Mouse (Mus musculus) telencephalon, adult 2 months (tissue): Measurements from ENCODE around the gene Gm7075.
"Not testable (repeated sequence)": the region's sequence is repeated elsewhere in the genome, so short reads cannot be mapped to it uniquely, and the experiment has no call there.

Experiments used
- DNase-seq: peaks from one replicate; pipeline ENCODE4 v3.0.0-alpha.2; 2011; ENCODE audit warnings: low read depth, low spot score

The Gm7075 gene

DNA sequence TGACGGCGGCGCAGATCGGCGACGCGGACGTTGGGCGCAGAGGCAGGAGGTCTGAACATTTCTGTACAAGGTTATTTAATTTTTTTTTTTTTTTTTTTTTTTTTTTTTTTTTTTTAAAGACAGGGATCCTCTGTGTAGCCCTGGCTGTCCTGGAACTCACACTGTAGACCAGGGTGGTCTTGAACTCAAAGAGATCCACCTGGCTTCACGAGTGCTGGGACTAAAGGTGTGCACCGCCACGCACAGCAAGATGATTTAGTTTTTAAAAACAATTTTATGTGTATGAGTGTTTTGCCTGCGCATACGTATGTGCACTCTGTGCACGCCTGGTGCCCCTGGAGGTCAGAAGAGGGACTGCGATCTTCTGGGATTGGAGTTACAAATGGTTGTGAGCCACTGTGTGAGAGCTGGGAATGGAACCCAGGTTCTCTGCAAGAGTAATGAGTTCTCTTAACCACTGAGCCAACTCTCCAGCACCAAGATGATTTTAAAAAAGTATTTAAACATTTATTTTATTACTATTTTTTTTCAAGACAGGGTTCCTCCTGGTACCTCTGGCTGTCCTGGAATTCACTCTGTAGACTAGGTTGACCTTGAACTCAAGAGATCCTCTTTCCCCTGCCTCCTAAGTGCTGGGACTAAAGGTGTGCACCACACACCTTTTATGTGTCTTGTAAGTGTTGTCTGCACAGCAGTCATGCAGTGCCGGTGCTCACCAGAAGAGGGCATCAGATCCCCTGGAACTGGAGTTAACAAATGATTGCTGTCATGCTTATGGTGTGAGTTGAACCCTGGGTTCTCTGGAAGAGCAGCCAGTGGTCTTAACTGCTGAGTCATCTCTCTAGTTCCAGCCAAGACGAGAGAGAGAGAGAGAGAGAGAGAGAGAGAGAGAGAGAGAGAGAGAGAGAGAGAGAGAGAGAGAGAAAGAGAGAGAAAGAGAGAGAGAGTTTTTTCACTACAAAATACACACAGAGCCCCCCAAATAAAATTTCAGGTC lies at the start of gene Gm7075:
TSS of gene Gm7075 (minus strand) at position 51 of the 997 bp plus-strand sequence.
- no peak for DNase-seq

DNA sequence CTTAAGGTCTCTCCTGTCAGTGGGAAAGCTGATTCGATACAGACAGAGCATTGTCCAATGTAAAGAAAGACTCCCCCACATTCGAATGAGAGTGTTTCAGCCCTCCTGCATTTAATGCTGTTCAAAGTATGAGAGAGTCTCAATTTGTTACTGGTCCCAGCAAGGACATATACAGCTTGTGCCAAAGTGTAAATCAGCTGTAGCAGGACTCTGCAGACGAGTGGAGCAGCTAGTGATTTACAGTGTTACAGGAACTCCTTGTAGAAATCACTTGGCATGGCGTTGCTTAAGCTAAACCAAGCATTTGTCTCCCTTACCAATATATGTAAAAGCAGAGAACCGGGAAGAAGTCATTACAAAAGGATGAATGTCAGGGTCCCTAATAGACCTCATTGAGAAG lies 39.3 kb upstream of the Gm7075 start:
- no peak for DNase-seq

DNA sequence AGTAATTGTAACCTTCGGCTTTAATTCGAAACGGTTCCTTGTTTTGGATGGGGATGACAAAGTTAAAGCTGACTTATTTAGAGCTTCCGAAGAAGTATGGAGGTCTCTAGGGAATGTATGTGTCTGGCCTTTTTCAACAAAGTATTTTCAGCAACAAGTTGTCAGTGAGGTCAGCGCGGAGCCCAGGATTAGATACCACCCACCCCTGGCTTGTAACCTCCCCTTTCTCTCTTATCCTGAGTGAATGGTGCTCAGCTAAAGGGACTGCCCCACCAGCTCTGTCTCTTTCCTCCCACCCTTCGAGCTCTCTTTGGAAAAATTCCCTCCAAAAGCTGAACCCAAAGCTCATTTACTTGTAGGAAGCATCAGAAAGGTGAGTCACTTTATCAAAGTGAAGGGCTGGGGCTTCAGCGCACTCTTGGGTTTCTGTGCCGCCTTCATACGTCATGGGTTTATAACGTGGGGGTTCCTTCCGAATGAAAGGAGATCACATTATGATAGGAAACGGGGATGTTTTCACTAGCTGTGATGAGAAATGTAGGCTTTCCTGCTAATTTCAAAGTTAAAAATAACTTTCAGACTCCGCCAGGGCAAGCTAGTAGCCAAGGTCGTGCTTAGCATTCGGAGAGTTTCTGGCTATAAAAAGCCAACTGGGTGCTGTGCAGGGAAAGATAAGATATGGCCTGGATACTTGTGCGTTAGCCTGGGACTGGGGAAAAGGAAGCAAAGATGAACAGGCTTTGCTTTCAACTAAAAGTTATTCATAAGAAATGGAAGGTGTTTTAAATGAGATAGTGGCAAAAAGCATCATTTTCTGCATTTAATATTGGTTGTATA lies 35.9 kb upstream of the Gm7075 start:
- no peak for DNase-seq

DNA sequence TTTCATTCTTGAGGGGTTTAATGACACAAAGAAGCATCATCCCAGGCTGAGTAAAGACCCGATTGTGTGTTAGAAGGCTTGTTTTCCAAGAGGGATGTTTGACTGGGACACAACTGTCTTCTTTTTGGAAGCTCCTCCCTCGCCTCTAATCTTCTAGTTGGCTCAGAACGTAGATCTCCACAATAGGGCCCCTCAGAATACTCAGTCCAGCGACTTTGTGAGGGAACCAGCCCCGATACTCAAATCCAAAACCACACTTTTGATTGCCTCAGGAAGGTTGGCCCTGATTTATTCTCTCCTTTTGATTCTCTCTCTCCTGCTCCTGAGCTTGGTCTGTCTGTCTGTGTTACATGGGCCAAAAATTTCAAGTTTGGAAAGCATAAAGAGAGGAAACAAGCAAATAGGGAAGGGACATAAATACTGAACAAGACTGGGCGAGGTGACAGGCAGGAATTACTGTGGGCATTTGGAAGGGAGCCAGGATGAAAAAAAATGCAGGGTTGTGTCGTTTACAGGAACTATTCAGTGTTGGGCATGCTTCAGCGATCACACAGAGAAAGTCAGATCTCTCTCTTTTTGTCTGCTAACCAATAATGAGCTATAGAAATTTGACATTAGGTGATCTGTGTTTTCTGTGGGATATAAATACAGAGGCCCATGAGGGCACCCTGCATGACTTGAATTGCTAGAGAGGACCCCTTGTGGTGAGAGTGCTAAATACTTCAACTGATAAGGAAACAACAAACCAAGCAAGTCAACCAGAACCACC lies 33.7 kb upstream of the Gm7075 start:
- DNase-seq = no peak

DNA sequence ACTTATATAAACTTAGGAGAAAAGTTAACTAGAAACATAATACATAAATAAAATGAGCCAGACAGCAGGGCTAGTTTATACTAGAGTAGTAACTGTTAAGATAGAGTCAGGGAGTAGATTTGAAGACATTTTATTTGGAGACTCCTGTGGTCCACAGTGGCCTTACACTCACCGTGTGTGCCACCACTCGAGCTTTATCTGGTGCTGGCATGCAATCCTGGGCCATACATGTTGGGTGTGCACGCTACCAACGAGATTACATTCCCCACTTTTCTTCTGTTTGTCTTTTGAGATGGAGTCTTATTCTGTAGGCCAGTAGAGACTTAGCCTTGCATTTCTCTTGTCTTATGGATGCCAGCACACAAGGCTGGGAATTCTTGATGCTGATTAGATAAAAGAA lies 32.3 kb upstream of the Gm7075 start:
- no peak for DNase-seq

DNA sequence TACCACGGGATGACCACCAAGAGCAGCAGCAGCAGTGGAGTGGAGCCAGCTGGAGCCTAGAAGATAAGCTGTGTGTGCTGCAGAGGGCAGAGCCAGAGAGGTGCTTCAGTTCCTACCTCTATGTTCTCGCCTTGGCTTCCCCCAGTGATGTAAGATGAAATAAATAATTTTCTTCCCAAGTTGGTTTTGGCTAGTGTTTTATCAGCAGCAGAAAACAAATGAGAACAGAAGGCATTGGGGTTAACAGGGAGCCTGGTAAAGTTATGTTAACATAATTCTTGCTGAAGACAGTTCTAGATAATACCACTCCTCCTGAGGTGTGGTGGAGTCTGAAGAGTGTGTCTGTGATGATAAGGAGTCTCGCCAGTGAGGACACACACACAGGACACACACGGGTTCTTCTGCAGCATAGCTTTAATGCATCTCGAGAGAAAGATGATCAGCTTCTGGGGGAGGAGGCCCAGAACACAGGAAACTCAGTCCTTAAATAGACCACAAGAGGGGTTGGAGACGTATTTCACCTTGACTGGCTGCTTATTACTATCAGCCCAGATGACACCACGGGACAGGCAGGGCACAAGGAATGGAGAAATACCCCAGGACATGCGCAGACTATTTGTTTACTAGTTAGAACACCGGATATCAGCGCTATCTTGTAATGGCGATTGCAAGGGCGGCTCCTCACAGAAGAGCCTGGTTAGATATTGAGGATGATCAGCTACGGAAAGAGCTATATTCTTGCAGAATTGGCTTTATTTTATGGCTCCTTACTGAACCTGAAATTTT lies 23.2 kb upstream of the Gm7075 start:
- not testable (repeated sequence) for DNase-seq

DNA sequence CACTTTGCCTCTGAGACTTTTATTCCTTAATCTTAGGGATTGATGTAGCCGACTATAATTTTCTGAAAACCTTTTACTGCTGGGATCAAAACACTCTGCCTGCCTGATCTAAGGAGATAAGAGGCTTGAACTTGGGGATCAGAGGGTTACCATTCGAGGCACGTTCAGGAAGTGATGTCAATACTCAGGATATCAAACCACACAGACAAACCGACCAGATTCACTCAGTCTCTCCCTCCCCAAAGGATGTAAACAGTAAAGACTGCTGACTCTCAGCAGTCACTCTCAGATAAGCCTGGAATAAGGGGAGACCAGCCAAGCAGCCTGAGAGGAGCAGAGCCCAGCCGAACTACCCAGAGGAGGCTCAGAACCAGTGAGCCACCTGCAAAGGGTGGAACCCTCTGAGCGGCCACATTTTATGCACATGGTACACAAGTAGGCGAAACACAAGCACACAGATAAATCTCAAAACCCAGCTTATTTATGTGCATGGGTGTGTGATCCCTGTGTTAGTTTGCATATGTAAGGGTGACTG lies 18.2 kb upstream of the Gm7075 start:
- no peak for DNase-seq

DNA sequence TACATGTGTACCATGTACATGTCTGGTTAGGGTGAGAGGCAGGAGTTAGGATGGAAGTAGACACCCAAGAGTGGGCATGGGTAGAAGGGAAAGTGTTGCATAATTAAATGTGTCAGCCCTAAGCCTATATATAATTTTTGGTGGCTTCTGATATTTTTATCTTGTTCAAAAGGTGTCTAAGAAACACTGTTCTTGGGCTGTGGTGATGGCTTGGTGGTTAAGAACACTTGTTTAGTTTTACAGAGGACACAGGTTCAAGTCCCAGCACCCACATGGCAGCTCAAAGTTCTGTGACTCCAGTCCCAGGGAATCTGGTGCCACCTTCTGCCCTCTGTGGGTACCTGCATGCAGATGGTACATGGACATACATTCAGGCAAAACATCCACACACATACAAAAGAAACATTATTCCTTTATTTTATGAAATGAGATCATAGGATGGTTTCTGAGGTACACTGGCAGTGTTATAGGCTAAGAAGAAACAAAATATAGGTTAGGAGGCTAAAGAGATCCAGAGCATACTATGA lies 17.2 kb upstream of the Gm7075 start:
- DNase-seq = no peak

DNA sequence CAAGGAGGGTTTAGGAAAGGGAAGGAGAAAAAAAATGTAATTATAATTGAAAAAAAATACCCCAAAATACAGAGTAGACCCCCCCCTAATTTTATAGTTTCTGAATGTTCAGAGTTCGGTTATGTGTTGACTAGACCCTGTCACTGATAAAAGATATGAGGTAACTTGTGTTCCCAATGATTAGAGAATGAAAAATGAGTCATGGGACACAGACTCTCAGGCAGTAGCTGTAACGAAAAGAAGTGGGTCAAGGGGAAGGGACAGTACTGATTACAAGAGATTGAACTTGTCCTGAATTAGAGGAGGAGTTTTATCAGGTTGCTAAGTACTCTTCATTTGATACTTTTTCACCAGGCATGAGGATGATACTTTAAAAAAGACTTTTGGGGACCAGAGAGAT lies 11.3 kb upstream of the Gm7075 start:
- DNase-seq = no peak

DNA sequence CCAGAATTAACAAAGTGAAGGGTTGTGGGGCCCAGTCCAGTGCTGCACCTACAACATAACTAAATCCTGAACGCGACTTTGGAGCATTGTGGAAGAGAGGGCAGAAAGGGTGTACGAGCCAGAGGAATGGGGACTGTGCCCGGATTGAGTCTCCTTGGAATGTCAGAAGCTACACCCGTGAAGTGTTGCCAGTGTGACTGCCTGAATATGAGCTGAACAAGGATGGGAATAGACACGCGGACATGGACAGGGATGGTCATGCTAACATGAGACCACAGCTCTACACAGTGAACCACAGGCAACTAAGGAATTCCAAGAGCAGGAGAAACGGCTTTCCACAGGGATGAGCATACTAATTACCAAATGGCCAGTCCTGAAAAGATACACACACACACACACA lies 10.5 kb upstream of the Gm7075 start:
- DNase-seq = no peak

DNA sequence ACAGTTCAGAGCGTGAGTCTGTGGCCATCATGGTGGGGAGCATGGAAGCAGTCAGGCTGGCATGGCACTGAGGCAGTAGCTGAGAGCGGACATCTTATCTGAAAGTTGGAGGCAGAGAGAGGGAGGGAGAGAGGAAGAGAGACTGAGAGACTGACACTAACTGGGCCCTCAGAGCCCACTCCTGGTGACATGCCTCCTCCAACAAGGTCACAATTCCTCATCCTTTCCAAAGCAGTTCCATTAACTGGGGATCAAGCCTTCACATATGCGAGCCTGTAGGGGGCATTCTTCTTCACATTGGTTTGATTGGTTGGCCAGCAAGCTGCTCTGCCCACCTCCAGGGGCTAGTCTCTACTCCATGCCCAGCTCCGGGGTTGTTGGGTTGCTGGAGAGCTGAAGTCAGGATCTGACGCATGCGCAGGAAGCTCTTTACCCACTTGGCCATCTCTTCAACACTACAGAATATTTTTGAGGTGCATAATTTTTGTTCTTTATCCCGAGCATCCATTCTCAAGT lies 9.7 kb upstream of the Gm7075 start:
- no peak for DNase-seq

DNA sequence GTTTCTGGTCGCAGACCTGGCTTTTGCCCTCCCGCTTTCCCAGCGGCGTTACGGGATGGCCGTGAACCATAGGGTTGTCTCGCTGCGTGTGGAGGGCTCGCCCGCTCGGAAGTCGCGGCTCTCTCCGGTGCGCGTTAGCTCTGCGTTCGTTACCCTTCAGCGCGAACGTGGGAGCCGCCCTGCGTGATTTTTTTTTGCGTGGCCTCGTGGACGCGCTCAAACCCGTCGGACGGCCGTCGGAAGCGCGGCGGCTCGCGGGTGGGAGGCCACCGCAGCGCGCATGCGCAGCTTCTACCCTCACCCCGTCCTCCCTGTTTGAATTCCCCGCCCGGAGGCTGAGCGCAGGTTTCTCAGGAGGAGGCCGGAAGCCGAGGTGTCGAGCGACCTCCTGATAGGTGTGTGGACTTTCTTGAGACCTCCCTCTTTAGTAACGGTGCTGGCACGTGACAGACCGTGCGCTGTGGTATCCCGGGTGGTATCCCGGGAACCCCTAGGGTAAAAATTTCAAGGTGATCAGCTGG lies 8.3 kb upstream of the Gm7075 start, which contains the start of gene Ctnna3:
TSS of gene Ctnna3 (plus strand) at position 314 of the 521 bp plus-strand sequence.
- peak; percentile 94 for DNase-seq

DNA sequence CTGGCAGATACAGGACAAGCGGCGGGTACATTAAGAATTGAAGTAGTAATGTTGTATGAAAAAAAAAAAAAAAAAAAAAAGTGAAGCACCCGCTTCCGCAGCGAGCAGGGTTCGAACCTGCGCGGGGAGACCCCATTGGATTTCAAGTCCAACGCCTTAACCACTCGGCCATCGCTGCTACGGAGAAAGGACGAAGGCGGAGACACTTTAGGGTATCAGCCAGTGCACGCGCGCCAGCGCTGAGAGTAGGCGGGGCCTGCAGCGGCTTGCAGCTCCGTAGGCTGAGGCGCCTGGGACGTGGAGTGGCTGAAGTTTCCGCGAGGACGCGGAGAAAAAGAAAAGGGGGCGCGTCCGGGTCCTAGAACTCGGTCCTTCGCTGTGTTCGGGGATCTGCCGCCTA lies 7.8 kb upstream of the Gm7075 start:
- peak; percentile 94 for DNase-seq

DNA sequence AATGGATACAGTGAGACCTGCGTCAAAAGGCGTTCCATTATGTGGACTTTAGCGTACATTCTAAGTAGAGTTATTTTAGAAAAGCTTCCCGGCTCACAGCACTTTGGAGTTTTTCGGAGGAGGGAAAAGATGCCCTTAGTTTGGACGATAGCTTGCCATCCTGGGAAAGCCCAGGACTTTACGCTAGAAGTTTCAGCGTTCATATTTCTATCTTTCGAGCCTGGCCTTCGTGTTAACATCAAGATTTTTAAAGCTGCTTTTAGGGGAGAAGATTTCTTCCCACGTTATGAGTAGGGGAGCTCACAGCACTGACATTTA lies 7.4 kb upstream of the Gm7075 start:
- DNase-seq = peak; percentile 29

DNA sequence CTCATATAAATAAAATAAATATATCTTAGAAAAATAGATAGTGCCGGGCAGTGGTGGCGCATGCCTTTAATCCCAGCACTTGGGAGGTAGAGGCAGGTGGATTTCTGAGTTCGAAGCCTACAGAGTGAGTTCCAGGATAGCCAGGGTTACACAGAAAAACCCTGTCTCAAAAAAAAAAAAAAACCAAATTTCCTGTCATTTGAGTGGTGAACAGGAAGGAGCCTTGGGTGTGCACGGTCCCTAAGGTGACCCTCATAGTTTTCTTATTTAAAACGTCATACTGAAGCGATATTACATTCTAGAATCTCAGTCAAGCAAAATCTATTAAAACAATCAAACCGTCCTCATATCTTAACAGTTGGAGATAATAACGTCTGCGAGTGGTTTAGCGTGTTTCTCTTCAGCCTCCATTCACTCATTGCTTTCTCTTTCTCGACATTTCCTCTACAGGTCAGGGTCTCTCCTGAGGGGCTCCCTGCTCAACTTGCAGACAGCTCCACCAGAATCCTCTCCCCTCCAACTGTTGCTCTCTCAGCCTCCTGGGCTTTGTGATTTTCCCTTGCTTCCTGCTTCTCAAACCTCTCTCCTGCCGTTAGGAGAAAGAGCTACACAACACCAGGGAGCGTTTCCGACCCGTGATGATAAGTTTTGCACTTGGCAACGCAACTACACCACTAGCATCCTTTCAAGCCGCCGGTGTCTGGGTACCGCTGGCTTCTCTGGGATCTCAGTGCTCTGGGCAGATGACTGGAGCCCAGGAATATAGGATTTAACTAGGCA lies 6.8 kb upstream of the Gm7075 start:
- DNase-seq = peak; percentile 36

DNA sequence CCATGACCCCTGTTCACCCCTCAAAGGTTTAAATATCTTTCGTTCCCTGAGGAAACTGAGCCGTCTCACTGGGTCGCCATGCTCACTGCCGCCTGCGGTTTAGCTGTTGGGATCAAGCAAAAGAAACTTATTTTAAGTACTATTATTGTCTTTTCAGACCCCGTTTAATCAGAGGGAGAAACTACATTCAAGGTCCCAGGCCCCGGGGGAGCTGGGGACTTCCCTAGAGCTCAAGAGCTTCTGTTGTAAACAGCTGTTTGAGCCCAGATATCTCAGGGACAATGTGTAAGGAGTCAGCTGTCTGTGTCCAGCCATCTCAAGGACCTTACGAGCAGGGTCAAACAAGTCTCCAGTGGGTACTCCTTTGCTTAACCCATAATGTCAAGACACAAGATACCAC lies 5.6 kb upstream of the Gm7075 start:
- DNase-seq = no peak

DNA sequence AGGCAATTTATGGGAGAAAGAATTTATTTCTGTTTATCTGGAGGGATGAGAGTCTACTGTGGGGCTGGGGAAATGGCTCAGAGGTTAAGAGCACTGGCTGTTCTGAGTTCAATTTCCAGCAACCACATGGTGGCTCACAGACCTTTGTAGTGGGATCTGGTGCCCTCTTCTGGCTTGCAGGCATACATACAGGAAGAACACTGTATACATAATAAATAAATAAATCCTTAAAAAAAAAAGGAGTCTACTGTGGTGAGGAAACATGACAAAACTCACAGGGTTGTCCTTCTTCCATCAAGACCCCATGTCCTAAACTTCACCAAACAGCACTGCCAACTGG lies 2.9 kb upstream of the Gm7075 start:
- DNase-seq = no peak

DNA sequence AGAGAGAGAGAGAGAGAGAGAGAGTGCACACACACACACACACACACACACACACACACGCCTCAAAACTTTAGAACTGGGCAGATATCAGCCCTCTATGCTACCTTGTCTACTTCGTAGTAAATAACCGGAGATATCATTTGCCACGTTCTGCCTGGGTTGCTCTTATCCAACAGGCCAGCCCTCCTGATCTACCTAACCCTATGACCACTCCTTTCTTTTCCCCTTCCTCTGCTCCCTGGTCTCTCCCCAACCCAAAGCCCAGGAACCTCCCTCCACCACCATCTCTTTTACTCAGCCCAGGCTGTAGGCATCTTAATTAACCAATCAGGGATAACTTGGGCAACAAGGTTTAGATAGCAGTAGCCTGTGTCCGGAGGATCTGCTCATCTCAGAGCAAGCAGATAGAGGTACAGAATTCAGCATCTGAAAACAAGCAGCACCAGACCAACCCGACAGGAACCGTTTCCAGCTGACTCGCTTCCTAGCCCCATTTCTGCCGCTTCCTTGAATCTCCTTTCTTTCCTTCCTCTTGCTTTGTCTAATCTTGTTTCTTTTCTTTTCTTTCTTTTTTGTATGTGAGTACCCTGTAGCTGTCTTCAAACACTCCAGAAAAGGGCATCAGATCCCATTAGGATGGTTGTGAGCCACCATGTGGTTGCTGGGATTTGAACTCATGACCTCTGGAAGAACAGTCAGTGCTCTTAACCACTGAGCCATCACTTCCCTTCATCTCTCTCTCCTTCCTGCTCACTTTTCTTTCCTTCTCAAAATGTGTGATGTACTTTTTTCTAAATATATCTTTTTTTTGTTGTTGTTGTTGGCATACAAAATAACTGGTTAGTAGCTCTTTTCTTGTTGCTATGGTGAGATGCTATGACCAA lies 2.2 kb upstream of the Gm7075 start:
- DNase-seq = no peak

DNA sequence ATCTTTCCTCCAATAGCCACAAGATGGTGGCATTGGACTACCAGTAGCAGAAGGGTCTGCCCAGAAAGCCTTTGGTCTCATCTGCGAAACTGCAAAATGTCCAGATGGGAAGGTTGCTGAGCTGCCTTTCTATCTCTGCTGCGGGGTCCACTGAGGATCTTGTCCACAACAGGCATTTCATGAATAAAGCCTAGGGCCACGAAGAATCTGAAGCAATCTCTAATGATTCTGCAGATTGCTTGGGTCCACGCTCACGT lies 1.1 kb upstream of the Gm7075 start:
- no peak for DNase-seq
